Mouse (Mus musculus) megakaryocyte progenitor cell, adult 5-6 weeks (primary cell): ENCODE measurements around the gene Eogt. TPM values are rescaled to one million over a fixed set of nuclear protein-coding genes. Genes with fewer than 3 reads are reported as not detected.
A peak's percentile ranks its signal among the peaks of the same experiment; 100 is the strongest.

Source experiments
- ATAC-seq: replicated peaks from 2 replicates; pipeline ENCODE4 v1.8.0; 2016; ENCODE audit warnings: mild to moderate bottlenecking, moderate TSS enrichment, inconsistent platforms; ENCODE audit not compliant: poor library complexity
- total RNA-seq, 2 experiments: library from RNA; stranded (forward) in 1 of 2; stranded (reverse) in 1 of 2; fragments of 157-497, 149-512 nt in 1 of 2; fragments of 200-1000 nt in 1 of 2; gene quantifications; 2 replicates each; pipeline versions ENCODE4 v1.2.3 to v1.2.4; 2015 to 2017

Gene Eogt
- total RNA-seq, 2 experiments from 2014 or later: 2.8 to 3.4 TPM

DNA sequence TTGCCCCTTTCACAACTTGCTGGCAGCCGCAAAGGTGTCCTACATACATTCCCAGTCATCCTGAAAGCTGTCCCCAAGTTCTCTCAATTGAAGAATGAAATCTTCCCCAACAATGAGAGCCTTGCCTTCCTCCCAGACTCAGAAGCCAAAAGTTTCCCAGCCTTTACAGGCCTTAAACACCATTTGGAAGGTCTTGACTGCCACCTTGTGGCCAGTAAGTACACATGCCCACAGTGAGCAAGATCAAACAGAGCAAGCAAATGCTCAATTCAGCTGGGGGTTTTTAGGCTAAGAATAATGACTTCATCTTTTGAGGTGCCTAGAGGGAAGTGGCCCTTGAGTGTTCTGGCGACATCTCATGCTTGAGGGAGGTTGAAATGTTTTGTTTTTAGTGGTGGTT lies 42.2 kb downstream of the Eogt start:
- peak; percentile 86 for ATAC-seq

DNA sequence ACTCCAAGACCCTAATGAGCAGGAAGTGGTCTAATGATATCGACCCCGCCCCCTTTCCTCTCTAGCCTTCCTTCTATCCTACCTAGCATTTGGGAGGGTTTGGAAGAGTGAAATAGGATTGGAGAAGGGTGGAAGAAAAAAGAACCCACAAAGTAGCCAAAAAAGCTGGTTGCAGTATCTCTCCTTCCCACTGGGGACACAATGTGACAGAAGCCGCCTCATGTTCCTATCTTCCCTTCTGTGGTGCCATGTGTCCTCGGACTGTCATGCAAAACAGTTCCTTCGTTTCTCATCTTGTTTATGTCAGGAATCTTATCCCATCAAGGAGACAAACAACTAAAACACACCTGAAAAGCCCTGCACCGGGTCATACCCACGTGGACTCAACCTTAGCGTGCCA lies 42.9 kb downstream of the Eogt start:
- no peak for ATAC-seq

DNA sequence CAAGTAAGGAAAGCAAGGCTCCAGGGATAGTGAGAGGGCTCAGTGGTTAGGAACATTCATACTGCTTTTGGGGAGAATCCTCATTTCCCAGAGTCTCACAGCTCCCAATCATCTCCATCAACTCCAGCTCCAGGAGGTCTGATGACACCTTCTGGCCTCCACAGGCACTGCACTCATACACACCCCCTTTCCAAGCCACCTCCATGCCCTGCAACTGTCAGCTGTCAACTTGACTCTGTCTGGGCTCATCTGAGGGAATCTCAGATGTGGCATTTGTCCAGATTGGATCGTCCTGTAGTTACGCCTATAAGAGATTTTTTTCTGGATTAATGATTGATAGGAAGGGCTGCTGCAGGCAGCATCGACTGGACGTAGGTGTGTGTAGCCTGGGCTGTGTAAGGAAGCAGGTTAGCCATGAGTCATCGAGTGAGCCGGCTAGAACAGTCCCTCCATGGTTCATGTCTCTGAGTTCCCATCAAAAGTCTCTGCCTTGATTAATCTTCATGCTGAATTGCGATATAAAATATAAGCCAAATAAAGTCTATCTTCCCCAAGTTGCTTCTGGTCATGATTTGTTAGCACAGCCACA lies 44.6 kb downstream of the Eogt start:
- ATAC-seq: peak; percentile 70

DNA sequence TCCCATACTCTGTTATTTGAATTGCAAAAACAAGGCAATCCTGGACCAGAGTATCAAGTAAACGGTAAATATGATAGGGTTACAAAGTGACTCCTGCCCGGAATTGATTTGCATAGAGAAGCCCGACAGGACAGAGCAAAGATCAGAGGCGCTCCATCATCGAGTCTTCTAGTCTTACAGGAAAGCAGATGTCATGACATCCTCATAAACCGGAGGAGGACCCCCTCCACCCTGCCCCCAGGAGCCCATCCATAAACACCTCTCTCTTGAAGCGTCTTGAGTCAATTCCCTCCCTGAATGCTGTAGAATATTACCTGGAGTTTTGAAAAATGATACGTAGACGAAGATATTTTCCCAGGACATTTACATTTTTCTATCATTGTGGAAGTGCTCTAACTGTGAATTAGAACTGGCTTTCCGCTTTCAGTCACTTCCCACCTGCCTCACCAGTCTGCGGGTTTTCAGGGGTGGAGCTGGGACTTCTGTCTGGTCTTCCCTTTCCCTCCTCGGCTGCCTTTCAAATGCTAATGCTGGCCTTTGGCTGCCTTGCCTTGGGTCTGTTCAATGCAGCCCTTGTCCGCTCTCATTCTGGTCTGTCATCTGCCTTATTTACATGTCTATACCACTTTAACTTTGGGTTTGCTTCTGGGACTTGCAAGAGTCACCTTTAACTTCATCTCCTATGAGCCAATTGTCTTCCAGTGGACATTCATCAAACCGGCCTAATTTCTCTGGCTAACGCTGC lies 46.9 kb downstream of the Eogt start:
- no peak for ATAC-seq

DNA sequence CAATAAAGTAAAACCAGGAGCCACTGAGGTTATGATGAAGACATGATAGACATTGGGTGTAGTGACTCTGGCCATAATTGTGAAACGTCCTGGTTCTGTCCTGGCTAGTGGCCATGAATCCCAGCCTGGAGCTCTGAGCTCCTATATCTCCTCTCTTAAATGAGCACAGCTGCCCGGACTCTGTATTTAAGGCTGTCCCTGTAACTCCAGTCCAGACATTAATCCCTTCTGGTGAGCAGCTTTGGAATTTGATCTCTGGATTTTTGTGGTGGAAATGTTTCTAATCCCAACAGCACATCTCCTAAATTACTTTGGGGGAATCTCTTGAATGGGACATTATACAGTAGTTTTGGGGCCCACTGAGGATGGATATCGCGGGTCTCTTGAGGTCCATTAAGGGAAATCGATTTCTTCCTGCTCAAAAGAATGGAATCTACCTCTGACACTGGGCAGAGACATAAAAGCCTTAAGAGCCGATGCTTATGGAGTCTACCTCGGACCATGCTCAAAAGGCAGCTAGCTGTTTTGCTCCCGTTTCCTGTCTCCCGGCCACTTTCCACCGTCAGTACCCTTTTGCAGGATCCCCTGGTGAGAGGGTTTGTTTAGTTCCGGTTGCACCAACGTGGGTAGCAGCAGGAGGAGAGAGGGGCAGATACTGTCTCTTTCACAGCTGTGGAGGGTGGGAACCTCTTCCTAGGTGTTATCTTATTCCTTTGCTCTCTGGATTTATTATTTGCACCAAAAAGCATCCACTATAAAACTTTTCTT lies 47.6 kb downstream of the Eogt start:
- ATAC-seq: no peak

DNA sequence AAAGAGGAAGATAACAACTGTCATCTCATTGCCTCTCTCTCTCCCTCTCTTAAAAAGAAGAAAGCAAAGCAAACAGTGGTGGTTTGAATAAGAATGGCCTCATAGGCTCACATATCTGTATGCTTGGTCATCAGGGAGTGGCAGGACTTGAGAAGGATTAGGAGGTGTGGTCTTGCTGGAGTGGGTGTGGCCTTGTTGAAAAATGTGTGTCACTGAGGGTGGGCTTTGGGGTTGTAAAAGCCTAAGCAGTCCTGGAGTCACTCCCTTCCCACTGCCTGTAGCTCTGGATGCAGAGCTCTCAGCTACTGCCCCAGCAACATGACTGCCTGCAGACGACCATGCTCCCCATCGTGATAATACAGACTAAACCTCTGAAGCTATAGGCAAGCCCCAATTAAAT lies 66.6 kb downstream of the Eogt start:
- ATAC-seq: no peak

DNA sequence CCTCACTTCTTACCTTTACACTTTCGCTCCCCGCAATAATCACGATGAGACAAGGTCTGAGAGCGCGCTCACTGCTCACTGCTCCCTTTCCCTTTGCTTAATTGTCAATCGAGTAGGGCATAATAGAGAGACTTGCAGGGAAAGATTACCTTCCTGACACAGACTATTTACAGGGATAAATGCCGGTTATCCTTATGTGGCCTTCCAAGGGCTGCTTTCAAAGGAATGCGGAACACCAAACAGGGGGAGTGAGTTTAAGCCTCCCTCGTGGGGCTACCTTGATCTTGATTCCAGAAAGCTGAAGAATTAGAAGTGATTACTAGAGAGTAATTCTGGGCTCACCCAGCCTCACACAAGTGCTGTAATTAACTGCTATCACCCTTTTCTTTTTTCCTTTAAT lies 69.0 kb downstream of the Eogt start:
- ATAC-seq: no peak

DNA sequence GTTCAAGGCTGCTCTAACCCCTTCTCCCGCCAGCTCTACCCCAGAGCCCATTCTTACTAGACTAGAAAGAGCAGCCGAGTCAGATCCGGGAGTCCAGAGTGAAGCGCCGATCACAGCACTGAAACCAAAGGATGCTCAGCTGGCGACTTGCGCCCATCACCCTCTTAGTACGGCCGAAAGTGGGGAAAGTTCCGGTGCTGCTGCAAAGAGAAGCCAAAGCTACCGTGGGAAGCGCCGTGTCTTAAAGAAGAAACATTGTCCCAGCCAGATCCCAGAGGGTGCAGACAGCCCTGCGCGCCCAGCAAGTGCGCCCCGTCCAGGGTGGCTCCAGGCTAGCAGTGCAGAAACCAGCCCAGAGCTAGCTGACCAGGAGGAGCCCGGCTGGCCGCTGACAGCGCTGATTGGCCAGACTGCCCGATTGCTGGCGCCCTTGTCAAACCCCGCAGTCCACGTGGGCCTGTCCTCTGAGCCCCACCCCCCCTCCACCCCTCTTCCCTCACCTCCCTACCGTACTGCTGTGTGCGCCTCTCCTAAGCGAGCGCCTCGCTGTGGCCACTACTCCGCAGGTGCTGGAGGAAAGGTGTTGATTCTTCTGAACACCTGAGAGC lies 88.8 kb downstream of the Eogt start, which contains the start of gene Fam19a4:
Gene Fam19a4 (minus strand): TSS at position 340 of the 608 bp plus-strand sequence.
- ATAC-seq: peak; percentile 37; the same call in 1 of the 2 replicates

Other genes starting within 250 kb of the Eogt start
- gene Fam19a4, start 88.8 kb downstream of the Eogt start, total RNA-seq (2015): not detected in 2 replicates
- 0.33 TPM in 1 of 2 replicates, not detected in the other for gene Fam19a4, start 88.8 kb downstream of the Eogt start, total RNA-seq (2017)
- gene Tmf1, start 29.9 kb upstream of the Eogt start, total RNA-seq (2015): 16.5 and 20.0 TPM in 2 replicates
- 50.3 and 115 TPM in 2 replicates for gene Tmf1, start 29.9 kb upstream of the Eogt start, total RNA-seq (2017)
- 51.9 and 54.4 TPM in 2 replicates for gene Uba3, start 56.5 kb upstream of the Eogt start, total RNA-seq (2015)
- 57.9 and 62.8 TPM in 2 replicates for gene Uba3, start 56.5 kb upstream of the Eogt start, total RNA-seq (2017)
- 55.4 and 57.6 TPM in 2 replicates for gene Arl6ip5, start 61.5 kb upstream of the Eogt start, total RNA-seq (2015)
- gene Arl6ip5, start 61.5 kb upstream of the Eogt start, total RNA-seq (2017): 54.3 and 55.8 TPM in 2 replicates
- gene Lmod3, start 103.6 kb upstream of the Eogt start, total RNA-seq (2015): not detected in 2 replicates
- gene Lmod3, start 103.6 kb upstream of the Eogt start, total RNA-seq (2017): not detected in 2 replicates